Mouse (Mus musculus) CD4-positive, CD25-positive, alpha-beta regulatory T cell, adult 2 months (primary cell): ENCODE data around the gene Slc38a4.

Source experiments
- DNase-seq: peaks from one replicate; pipeline ENCODE4 v3.0.0-alpha.2; 2012; ENCODE audit warnings: low read depth, low spot score

The Slc38a4 gene

GRCm38 (mm10) chr15:97055794-97056193 lies at the start of gene Slc38a4:
Slc38a4 (minus strand) TSS chr15:97055956.
- no peak for DNase-seq

- no peak for DNase-seq
Measured at GRCm38 (mm10) chr15:97104889-97105391, 49.2 kb upstream of the Slc38a4 start.

DNA sequence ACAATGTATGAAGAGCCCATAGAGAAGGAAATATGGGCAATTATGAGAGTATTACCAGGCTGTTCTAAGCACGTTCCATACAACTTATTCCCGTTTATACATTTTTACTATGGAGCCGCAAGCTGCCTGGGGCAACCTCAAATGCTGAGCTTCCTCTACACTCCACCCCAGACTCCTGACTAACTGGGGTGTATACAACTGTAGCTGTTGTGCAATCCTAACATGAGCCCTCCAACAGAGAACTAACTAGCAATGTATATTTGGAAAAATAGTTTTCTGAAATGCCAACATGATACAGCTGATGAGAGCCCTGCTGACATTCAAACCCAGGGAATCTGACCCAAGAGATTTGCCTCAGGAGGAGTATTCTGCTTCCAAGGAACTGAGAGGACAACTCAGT lies 48.3 kb upstream of the Slc38a4 start:
- no peak for DNase-seq

- DNase-seq, result no peak
Measured at GRCm38 (mm10) chr15:97102811-97103210, 47.1 kb upstream of the Slc38a4 start.

GRCm38 (mm10) chr15:97102181-97102580 lies 46.4 kb upstream of the Slc38a4 start:
- DNase-seq, result no peak

DNA sequence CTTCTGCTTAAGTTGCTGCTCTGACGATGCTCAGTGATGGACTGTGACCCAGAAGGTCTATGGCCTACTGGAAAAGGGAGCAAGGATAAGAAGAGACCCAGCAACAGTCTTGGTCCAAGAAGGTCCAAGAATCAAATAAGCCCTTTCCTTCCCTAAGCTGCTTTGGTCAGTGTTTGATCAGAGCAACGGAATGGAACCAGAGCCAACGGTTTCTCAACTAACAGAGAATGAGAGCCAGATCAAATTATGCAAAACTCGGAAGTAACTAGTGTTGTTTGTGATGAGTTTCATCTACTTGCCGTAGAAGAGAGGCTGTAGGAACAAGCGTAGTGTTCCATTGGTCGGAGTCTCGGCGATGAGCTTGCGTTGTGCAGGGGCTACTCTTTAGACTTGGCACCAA lies 43.3 kb upstream of the Slc38a4 start:
- DNase-seq, result no peak

- DNase-seq, result no peak
Measured at GRCm38 (mm10) chr15:97097548-97097947, 41.8 kb upstream of the Slc38a4 start.

DNA sequence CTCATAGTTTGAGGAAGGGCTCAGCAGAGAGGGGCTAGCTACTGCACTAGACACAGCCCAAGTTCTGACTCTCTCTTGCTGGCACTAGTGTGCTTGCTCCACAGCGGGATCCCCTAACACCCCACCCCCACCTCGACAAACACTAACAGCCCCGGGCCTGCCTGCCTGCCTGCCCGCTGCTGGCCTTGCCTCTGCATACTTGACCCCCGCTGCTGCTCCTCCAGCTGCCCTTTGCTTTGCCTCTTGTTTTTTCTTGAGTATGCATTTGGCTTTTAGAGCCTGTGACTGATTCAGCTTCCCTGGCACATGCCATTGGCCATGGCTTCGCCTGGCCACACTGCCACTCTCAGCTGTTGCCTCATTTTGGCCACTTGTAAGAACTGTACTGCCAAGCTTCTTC lies 33.8 kb upstream of the Slc38a4 start:
- DNase-seq, result no peak

DNA sequence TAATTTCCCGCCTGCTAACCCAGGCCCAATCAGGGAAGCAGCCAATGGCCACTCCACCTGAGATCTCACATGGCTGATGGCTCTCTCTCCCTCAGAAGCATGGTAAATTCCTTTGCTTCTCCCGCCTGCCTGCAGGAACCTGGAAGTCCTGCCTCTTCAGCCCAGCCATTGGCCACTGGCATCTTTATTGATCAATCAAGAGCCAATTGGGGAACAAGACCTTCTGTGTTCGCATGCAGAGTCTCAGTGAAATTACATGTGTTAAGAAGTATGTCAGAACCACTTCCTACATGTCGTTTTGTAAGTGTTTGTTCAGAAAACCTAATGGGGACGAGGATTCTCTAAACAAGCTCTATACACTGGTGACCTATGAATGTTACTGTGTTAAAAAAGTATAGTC lies 30.1 kb upstream of the Slc38a4 start:
- DNase-seq, result no peak

GRCm38 (mm10) chr15:97077665-97078064 lies 21.9 kb upstream of the Slc38a4 start:
- DNase-seq, result no peak

- no peak for DNase-seq
Measured at GRCm38 (mm10) chr15:97076092-97076491, 20.3 kb upstream of the Slc38a4 start.

- no peak for DNase-seq
Measured at GRCm38 (mm10) chr15:97075240-97075639, 19.5 kb upstream of the Slc38a4 start.

DNA sequence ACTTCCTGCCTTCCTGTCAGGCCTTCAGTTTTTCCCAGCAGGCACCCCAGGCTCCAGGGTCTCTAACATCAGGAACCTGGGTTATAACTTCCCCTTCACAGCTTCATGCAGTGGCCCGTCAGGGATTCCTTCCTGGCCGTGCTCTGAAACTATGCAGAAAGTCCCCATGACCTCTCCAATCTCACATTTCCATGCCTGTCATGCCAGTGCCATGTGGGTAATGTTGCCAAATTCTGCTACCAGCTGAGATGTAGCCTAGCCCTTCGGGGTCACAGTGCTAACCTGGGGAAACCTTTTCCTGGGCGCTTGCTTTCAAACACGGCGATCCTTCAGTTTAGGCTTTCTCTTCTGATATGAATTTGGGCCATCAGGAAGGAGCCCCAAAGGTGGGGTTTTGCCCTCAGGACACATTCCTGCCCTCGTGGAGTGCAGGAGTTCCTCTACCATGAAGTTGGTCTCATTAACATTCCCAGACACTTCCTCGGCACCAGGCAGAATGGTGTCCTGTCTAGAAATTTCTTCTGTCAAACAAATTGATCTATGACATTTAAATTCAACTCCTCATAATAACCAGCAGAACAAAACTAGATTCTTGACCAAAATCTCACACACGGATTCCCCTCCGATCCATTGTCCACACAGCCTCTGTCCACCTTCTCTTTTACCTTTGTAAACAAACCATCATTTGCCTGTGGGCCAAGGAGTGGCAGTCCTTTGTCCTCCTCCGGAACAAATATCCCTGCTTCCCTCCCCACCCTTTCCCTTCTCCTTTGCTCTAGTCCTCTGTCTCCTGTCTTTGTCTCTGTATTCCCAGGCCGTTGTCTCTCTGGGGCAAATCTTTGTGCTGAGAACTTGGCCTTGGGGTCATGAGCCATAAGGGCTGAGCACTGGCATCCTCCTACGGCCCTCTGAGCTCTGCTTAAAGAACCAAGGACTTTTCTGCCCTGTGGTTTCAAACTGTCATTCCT lies 17.4 kb upstream of the Slc38a4 start:
- DNase-seq, result no peak

GRCm38 (mm10) chr15:97067340-97068136 lies 11.8 kb upstream of the Slc38a4 start:
- DNase-seq, result no peak

GRCm38 (mm10) chr15:97066937-97067336 lies 11.2 kb upstream of the Slc38a4 start:
- DNase-seq, result no peak

GRCm38 (mm10) chr15:97063211-97063610 lies 7.5 kb upstream of the Slc38a4 start:
- no peak for DNase-seq

GRCm38 (mm10) chr15:97060973-97061372 lies 5.2 kb upstream of the Slc38a4 start:
- no peak for DNase-seq

DNA sequence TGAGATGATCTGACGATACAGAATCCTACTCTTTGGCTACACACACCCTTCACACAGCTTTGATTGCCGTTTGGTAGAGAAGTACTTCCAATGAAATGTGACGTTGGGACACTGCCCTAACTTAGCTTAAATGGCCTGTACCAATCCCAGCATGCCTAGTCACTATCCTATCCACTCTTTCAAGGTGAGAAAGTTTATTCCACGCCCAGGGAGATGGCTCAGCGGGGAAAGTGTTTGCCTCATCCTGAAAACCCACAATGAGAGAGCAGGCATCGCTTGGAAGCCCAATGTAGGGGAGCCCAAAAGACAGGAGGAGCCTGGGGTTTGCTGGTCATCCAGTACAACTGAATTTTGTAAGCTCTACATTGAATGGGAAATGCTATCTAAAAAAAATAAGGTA lies 4.8 kb upstream of the Slc38a4 start:
- DNase-seq, result no peak

GRCm38 (mm10) chr15:97060102-97060501 lies 4.3 kb upstream of the Slc38a4 start:
- no peak for DNase-seq

- DNase-seq, result no peak
Measured at GRCm38 (mm10) chr15:97059071-97060041, 3.6 kb upstream of the Slc38a4 start.
